Mouse (Mus musculus) thymus, postnatal 25 days (tissue): ENCODE measurements around the gene Ano6.
"Not testable (repeated sequence)": the region's sequence is repeated elsewhere in the genome, so short reads cannot be mapped to it uniquely, and the experiment has no call there.

ENCODE experiments used
- DNase-seq: peaks from one replicate; pipeline ENCODE4 v3.0.0; 2022

Ano6 gene

GRCm38 (mm10) chr15:95798266-95798665 lies 7.6 kb downstream of the Ano6 start:
- DNase-seq, result no peak

- no peak for DNase-seq
Measured at GRCm38 (mm10) chr15:95799632-95800031, 9.0 kb downstream of the Ano6 start.

- DNase-seq, result no peak
Measured at GRCm38 (mm10) chr15:95800051-95800450, 9.4 kb downstream of the Ano6 start.

GRCm38 (mm10) chr15:95801261-95801979 lies 10.8 kb downstream of the Ano6 start:
- no peak for DNase-seq

GRCm38 (mm10) chr15:95802140-95802539 lies 11.5 kb downstream of the Ano6 start:
- no peak for DNase-seq

GRCm38 (mm10) chr15:95802762-95803161 lies 12.1 kb downstream of the Ano6 start:
- no peak for DNase-seq

- no peak for DNase-seq
Measured at GRCm38 (mm10) chr15:95803484-95803883, 12.8 kb downstream of the Ano6 start.

GRCm38 (mm10) chr15:95804255-95804654 lies 13.6 kb downstream of the Ano6 start:
- no peak for DNase-seq

- no peak for DNase-seq
Measured at GRCm38 (mm10) chr15:95805022-95805471, 14.4 kb downstream of the Ano6 start.

- no peak for DNase-seq
Measured at GRCm38 (mm10) chr15:95807908-95808307, 17.3 kb downstream of the Ano6 start.

GRCm38 (mm10) chr15:95810357-95810761 lies 19.7 kb downstream of the Ano6 start:
- DNase-seq, result no peak

- no peak for DNase-seq
Measured at GRCm38 (mm10) chr15:95812821-95813571, 22.4 kb downstream of the Ano6 start.

GRCm38 (mm10) chr15:95817501-95817900 lies 26.9 kb downstream of the Ano6 start:
- DNase-seq, result no peak

- no peak for DNase-seq
Measured at GRCm38 (mm10) chr15:95819249-95820035, 28.8 kb downstream of the Ano6 start.

- no peak for DNase-seq
Measured at GRCm38 (mm10) chr15:95820142-95820541, 29.5 kb downstream of the Ano6 start.

- no peak for DNase-seq
Measured at GRCm38 (mm10) chr15:95820678-95821077, 30.0 kb downstream of the Ano6 start.

GRCm38 (mm10) chr15:95822099-95822498 lies 31.5 kb downstream of the Ano6 start:
- no peak for DNase-seq

- DNase-seq, result no peak
Measured at GRCm38 (mm10) chr15:95823383-95824306, 33.0 kb downstream of the Ano6 start.

- no peak for DNase-seq
Measured at GRCm38 (mm10) chr15:95826516-95826915, 35.9 kb downstream of the Ano6 start.

GRCm38 (mm10) chr15:95827465-95827971 lies 36.9 kb downstream of the Ano6 start:
- no peak for DNase-seq

GRCm38 (mm10) chr15:95828018-95828646 lies 37.5 kb downstream of the Ano6 start:
- DNase-seq, result not testable (repeated sequence)
